Mouse (Mus musculus): ENCODE measurements around the gene Ctf2. TPM values are rescaled to one million over a fixed set of nuclear protein-coding genes. Genes with fewer than 3 reads are reported as not detected.

Ctf2 gene
- total and polyA plus RNA-seq, 2 experiments from 2014 or later: not detected

DNA sequence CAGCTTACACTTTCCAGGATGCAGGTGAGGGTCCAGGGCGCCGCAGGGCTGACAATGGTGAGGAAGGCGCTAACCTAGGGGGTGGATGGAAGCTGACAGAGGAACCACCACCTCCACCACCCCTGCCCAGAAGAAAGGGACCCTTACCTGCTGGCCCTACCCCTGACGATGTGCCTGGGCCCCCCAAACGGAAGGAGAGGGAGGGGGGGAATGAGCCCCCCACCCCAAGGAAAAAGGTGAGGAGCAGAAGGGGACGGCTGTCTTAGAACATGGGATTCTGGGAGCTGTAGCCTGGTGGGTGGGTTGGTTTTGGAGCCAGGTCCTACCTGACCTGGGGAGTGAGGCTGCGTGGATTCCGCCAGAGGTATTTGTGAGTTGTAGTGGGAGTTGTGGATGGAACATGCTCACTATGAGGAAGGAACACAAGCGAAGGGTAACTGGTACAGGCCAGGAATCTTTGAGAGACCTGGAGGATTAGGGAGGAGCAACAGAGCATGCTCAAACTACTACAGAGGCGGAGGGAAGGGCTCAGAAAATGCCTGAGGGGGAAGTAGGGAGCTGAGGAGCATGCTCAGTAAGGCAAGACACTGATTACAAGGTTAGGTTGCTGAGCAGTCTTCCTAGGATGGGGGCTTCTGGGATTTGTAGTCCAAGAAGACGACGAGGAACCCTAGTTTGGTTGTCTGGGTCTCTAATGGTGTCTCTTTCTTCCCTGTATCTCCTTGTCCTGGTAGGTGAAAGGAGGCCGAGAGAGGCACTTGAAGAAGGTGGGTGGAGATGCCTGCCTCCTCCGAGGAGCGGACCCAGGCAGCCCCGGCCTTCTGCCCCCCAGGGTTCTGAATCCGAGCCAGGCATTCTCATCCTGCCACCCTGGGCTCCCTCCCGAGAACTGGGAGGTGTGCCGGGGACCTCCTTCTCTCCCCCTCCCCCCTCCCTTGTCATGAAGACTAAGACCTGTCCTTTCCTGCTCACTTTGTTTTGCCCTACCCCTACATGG is 18.5 kb upstream of the Ctf2 start:
- no peak overlapping the region for H3K4me3 ChIP-seq (ENCODE audit: low read length)
- DNase-seq (ENCODE audit: low spot score): peak; percentile 63
- H3K27me3 ChIP-seq (ENCODE audit: insufficient read depth, low read length): no peaks in the 10 kb centered on the region
- 80% methylated on average over 16 of the region's 19 CpGs for WGBS
- peaks cover 61% of the 10 kb centered on the region for H3K36me3 ChIP-seq (ENCODE audit: insufficient read depth, low read length)
- no peak overlapping the region for H3K9ac ChIP-seq (replicated peaks; ENCODE audit: low read length)
- TF ChIP-seq CTCF (IDR thresholded peaks at IDR 0.05; ENCODE audit: low read depth): no peak
- ATAC-seq: no peak
- no peak overlapping the region for H3K4me2 ChIP-seq (ENCODE audit: low read depth, low read length)
- no peaks in the 10 kb centered on the region for H3K9me3 ChIP-seq (ENCODE audit: low read length)
- no peak overlapping the region for H3K27ac ChIP-seq
- no peaks in the 10 kb centered on the region for H3K4me1 ChIP-seq (ENCODE audit: insufficient read depth, low read length)

DNA sequence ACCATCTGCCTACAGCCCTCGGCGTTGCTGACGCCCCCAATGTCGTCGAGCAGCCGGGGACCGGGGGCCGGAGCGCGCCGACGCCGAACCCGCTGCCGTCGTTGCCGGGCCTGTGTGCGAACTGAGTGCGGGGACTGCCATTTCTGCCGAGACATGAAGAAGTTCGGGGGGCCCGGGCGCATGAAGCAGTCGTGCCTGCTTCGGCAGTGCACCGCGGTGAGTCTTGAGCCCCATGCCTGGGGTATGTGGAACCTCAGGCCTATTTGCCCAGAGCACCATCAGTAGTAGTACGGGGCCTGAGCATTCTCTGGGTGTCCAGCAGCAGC is 16.2 kb upstream of the Ctf2 start:
- Histone ChIP-seq H3K4me3 (ENCODE audit: low read length) (no peak overlapping the region), H3K36me3 (ENCODE audit: insufficient read depth, low read length) (peaks cover 43% of the 10 kb centered on the region), H3K27me3 (ENCODE audit: insufficient read depth, low read length) (no peaks in the 10 kb centered on the region), H3K9me3 (ENCODE audit: low read length) (no peaks in the 10 kb centered on the region), H3K9ac (replicated peaks; ENCODE audit: low read length) (no peak overlapping the region), H3K4me2 (ENCODE audit: low read depth, low read length) (no peak overlapping the region), H3K4me1 (ENCODE audit: insufficient read depth, low read length) (no peaks in the 10 kb centered on the region), H3K27ac (no peak overlapping the region)
- no peak for TF ChIP-seq CTCF (IDR thresholded peaks at IDR 0.05; ENCODE audit: low read depth)
- WGBS: 91% methylated on average over 28 of the region's 28 CpGs
- ATAC-seq (no peak), DNase-seq (ENCODE audit: low spot score) (no peak)

DNA sequence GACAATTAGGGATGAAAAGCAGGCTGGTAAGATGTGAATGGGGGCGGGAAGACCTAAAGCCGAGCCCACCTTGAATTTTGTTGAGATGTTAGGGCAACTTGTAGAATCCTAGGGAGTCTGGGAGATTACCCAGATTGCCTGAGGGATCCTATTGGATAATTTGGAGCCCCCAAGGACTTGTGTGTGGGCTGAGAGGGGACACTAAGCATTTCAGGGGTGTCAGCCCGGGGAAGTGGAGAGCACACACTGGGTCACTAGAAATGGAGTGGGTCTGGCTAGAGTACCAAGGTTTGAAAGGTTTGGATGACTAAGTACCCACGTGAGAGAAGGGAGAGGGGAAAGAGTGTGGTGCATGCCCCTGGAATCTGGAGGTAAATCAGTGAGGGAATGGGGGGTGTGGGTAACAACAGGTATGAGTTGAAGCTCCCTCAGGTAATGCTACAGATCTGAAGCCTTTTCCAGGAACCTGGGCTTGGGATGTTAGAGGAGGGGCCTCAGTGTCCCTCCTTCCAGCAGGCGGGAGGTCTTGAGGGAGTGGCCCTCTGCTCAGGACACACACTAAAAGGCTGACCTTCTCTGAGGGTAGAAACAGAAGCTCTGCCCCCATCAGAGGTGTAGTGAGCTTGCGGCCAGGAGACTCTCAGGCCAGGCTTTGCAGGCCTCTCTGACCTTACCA is 15.7 kb upstream of the Ctf2 start:
- 41% methylated on average over 6 of the region's 6 CpGs for WGBS
- no peak for ATAC-seq
- no peak for TF ChIP-seq CTCF (IDR thresholded peaks at IDR 0.05; ENCODE audit: low read depth)
- Histone ChIP-seq H3K4me3 (ENCODE audit: low read length) (peak overlapping the region; percentile 70), H3K9ac (replicated peaks; ENCODE audit: low read length) (peak overlapping the region; percentile 73), H3K4me1 (ENCODE audit: insufficient read depth, low read length) (no peaks in the 10 kb centered on the region), H3K27ac (peak overlapping the region; percentile 87; the same call in 1 of the 2 replicates), H3K4me2 (ENCODE audit: low read depth, low read length) (peak overlapping the region; percentile 87), H3K27me3 (ENCODE audit: insufficient read depth, low read length) (no peaks in the 10 kb centered on the region), H3K36me3 (ENCODE audit: insufficient read depth, low read length) (peaks cover 38% of the 10 kb centered on the region), H3K9me3 (ENCODE audit: low read length) (no peaks in the 10 kb centered on the region)
- DNase-seq (ENCODE audit: low spot score): no peak

DNA sequence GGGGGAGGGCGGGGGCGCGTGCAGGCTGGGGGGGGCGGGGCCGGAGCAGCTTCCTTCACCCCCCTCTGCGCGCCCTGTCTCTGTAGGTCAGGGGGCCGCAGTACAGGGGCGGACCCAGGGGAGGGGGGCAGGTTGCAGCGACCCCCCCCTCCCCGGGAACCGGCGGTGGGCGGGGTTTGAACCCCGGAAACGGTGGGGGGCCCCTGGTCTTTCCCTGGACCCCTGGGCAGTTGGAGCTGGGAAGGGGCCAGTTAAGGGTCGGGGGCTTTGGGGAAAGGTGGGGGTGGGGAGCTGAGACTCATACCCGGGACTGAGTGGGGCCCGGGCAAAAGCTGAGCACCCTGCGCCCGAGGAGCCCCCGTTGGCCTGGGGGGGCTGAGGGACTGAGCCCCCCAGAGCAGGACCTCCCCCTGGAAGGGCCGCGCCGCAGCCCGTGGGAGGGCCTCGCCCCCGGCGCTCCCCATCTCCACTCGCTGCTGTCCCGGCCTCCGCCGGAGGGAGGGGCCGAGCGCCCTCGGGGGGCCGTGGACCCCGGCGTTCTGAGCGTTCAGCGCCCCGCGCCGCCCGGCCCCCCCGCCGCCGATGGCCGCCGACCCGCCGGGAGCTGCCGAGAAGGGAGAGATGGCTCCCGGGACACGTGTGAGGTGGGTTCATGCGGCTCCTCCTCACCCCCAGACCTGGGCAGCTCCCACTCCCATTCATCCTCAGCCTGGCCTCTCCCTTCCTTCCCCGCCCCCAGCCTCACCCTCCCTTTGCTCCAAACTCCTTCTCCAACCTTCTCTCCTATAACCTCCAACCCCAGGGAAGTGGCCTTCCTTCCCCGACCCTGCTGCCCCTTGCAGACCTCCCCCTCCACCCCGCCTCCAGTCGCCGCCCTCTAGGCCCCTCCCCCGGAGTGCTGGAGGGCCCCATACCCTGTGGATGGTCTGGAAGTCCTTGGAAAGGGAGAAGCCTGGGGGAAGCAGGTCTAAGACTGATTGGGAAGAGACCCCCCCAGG is 14.8 kb upstream of the Ctf2 start:
- no peaks in the 10 kb centered on the region for H3K27me3 ChIP-seq (ENCODE audit: insufficient read depth, low read length)
- H3K9me3 ChIP-seq (ENCODE audit: low read length): no peaks in the 10 kb centered on the region
- H3K9ac ChIP-seq (replicated peaks; ENCODE audit: low read length): peak overlapping the region; percentile 73
- H3K36me3 ChIP-seq (ENCODE audit: insufficient read depth, low read length): peaks cover 29% of the 10 kb centered on the region
- no peaks in the 10 kb centered on the region for H3K4me1 ChIP-seq (ENCODE audit: insufficient read depth, low read length)
- DNase-seq (ENCODE audit: low spot score) (peak; percentile 48), ATAC-seq (no peak)
- under 1% methylated on average over 28 of the region's 62 CpGs for WGBS
- peak overlapping the region; percentile 87 for H3K4me2 ChIP-seq (ENCODE audit: low read depth, low read length)
- peak overlapping the region; percentile 70 for H3K4me3 ChIP-seq (ENCODE audit: low read length)
- no peak for TF ChIP-seq CTCF (IDR thresholded peaks at IDR 0.05; ENCODE audit: low read depth)
- H3K27ac ChIP-seq: peak overlapping the region; percentile 87

DNA sequence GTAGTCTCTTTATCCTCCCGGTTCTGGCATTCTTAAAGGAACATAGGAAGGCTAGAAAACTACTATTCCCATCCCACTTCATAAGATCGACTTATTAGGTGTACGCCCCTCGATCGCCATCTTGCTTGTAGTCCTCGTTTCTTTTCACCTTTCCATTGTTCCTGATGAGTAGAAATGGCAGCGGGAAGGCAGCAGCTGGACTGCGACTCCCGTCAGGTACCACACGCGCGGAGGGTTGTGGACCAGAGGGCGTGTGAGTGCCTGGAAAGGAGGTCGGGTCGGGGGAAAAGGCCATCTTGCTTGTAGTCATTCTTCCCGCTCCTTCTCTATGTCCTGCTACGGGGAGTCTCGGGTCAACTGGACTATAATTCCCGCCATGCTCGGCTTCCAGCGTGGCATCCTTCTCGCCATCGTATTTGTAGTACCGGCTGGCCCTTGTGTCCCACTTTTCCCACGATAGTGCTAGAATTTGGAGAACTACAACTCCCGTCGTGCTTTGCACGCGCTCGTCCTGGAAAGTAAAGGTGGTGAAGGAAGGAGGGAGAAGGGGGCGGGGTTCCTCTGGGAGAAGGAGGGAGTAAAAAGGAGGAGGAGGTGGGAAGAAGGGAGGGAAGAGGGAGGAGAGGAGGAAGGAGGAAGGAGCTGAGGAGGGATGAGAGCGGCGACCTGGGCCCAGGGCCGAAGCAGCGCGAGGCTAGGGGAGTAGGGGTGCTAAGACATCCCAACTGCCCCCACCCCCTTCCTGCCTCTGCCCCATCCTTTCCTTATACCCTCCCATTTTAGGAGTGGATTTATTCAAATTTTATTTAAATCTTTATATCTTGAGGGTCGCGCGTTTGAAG is 13.9 kb upstream of the Ctf2 start:
- peaks cover 20% of the 10 kb centered on the region for H3K36me3 ChIP-seq (ENCODE audit: insufficient read depth, low read length)

More for the DNA sequence above, 13.9 kb upstream of the Ctf2 start:
- Histone ChIP-seq H3K9ac (replicated peaks; ENCODE audit: low read length) (peak overlapping the region; percentile 73), H3K4me1 (ENCODE audit: insufficient read depth, low read length) (no peaks in the 10 kb centered on the region), H3K9me3 (ENCODE audit: low read length) (no peaks in the 10 kb centered on the region), H3K4me3 (ENCODE audit: low read length) (peak overlapping the region; percentile 70), H3K4me2 (ENCODE audit: low read depth, low read length) (peak overlapping the region; percentile 87), H3K27ac (peak overlapping the region; percentile 87), H3K27me3 (ENCODE audit: insufficient read depth, low read length) (no peaks in the 10 kb centered on the region)
- TF ChIP-seq CTCF (IDR thresholded peaks at IDR 0.05; ENCODE audit: low read depth): no peak
- peak; percentile 91 for ATAC-seq
- under 1% methylated on average over 39 of the region's 39 CpGs for WGBS
- DNase-seq (ENCODE audit: low spot score): peak; percentile 99
